Mouse (Mus musculus) stomach, embryonic 15.5 days (tissue): ENCODE data around the gene March9. TPM values are rescaled to one million over a fixed set of nuclear protein-coding genes. Genes with fewer than 3 reads are reported as not detected.
"Not testable (repeated sequence)": the region's sequence is repeated elsewhere in the genome, so short reads cannot be mapped to it uniquely, and the experiment has no call there.

Experiments
- ATAC-seq: fragments of 200-750 bp; cut with Nextera tagmentation; 2 replicates; pipeline ENCODE4 v1.8.0; 2017; ENCODE audit warnings: low read depth, moderate number of reproducible peaks, moderate TSS enrichment; ENCODE audit not compliant: insufficient read depth, low FRiP score
- H3K27ac ChIP-seq: fragments of 300-500 bp; sonication (generic); 2 replicates; pipeline ENCODE4 v1.5.1; 2015; ENCODE audit warnings: mild to moderate bottlenecking, inconsistent platforms
- H3K27me3 ChIP-seq: fragments of 300-500 bp; sonication (generic); replicated peaks from 2 replicates; pipeline ENCODE4 v1.6.1; 2015; ENCODE audit warnings: inconsistent platforms
- H3K36me3 ChIP-seq: fragments of 300-500 bp; sonication (generic); 2 replicates; pipeline ENCODE4 v1.6.1; 2015; ENCODE audit warnings: inconsistent platforms
- H3K4me1 ChIP-seq: fragments of 300-500 bp; sonication (generic); 2 replicates; pipeline ENCODE4 v1.6.1; 2015; ENCODE audit warnings: inconsistent platforms
- H3K4me2 ChIP-seq: fragments of 300-500 bp; sonication (generic); 2 replicates; pipeline ENCODE4 v1.6.1; 2015; ENCODE audit warnings: mild to moderate bottlenecking, inconsistent platforms
- H3K4me3 ChIP-seq: fragments of 300-500 bp; sonication (generic); replicated peaks from 2 replicates; pipeline ENCODE4 v1.5.1; 2015; ENCODE audit warnings: inconsistent platforms
- H3K9ac ChIP-seq: fragments of 300-500 bp; sonication (generic); 2 replicates; pipeline ENCODE4 v1.6.1; 2015; ENCODE audit warnings: inconsistent platforms
- H3K9me3 ChIP-seq: fragments of 300-500 bp; sonication (generic); 2 replicates; pipeline ENCODE4 v1.6.1; 2016; ENCODE audit warnings: inconsistent platforms
- WGBS: fragments of 180-500 bp; shearing (Covaris S2); methylation state at CpG from one replicate; pipeline ENCODE4 v1.1.7; 2015; 5-methylcytosine and 5-hydroxymethylcytosine counted together
- polyA plus RNA-seq: library from polyadenylated mRNA; unstranded; fragments of >200 nt; fragmentation: Nextera tagmentation; extraction: Ambion mirVana; gene quantifications from 2 replicates; pipeline ENCODE4 v1.2.1, GENCODE M21; 2015

The March9 gene
- polyA plus RNA-seq, 1 experiment from 2014 or later: 1.2 TPM

- WGBS: 0% methylated on average over 26 of the region's 49 CpGs
- H3K9me3 ChIP-seq: no peaks in the 10 kb centered on the region
- H3K4me2 ChIP-seq: peak overlapping the region; percentile 93
- peaks cover 69% of the 10 kb centered on the region for H3K27me3 ChIP-seq
- H3K4me3 ChIP-seq: peak overlapping the region; percentile 50
- peaks cover 47% of the 10 kb centered on the region for H3K4me1 ChIP-seq
- H3K27ac ChIP-seq: no peak overlapping the region
- no peak; the same call in 1 of the 2 replicates for ATAC-seq
- H3K9ac ChIP-seq: peak overlapping the region; percentile 13; the same call in 1 of the 2 replicates
- no peaks in the 10 kb centered on the region for H3K36me3 ChIP-seq
Observed at GRCm38 (mm10) chr10:127078677-127079575, 18.9 kb upstream of the March9 start.

DNA sequence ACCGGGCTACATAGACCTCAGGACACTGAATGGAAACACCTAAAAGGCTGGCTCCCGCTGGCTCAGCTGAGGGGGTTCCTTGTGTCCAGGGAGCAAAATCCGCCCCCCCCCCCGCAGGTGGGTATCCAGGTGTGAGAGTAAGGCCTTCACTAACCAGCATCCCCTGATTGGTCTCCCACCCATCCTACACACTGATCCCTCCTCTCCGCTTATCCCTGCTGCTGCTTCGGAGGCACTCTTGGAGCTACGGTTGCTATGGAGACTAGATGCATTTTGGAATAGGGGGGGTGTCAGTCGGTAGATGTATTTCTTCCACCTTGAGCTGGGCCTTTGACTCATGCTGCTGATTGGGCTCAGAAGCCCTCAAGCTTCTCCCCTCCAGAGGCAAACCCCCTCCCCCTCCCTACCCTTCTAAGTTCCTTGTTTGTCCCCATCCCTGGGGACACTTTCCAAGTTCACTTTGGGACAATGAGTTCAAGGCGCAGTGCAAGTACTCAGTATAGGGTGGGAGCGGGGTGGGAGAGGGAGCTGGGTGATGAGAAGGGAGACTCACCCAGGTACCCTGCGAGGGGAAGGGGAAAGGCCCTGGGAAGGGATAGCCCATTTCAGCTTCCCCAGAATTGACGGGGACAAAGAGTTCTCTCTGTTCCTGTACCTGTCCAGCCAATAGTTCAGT lies 18.2 kb upstream of the March9 start:
- no peak for ATAC-seq
- no peaks in the 10 kb centered on the region for H3K9me3 ChIP-seq
- peaks cover 65% of the 10 kb centered on the region for H3K27me3 ChIP-seq

GRCm38 (mm10) chr10:127077515-127077914 lies 17.5 kb upstream of the March9 start:
- H3K27ac ChIP-seq: no peak overlapping the region
- H3K4me3 ChIP-seq: no peak overlapping the region
- no peaks in the 10 kb centered on the region for H3K36me3 ChIP-seq
- H3K4me1 ChIP-seq: peaks cover 41% of the 10 kb centered on the region
- H3K9me3 ChIP-seq: no peaks in the 10 kb centered on the region
- H3K4me2 ChIP-seq: no peak overlapping the region
- no peak overlapping the region for H3K9ac ChIP-seq
- 5% methylated on average over 10 of the region's 10 CpGs for WGBS
- H3K27me3 ChIP-seq: peaks cover 59% of the 10 kb centered on the region
- no peak for ATAC-seq

More for the DNA sequence above, 18.2 kb upstream of the March9 start:
- H3K36me3 ChIP-seq: no peaks in the 10 kb centered on the region
- no peak overlapping the region for H3K9ac ChIP-seq
- no peak overlapping the region for H3K27ac ChIP-seq
- peak overlapping the region; percentile 50 for H3K4me3 ChIP-seq
- WGBS: 5% methylated on average over 12 of the region's 12 CpGs
- H3K4me2 ChIP-seq: peak overlapping the region; percentile 93
- H3K4me1 ChIP-seq: peaks cover 41% of the 10 kb centered on the region

DNA sequence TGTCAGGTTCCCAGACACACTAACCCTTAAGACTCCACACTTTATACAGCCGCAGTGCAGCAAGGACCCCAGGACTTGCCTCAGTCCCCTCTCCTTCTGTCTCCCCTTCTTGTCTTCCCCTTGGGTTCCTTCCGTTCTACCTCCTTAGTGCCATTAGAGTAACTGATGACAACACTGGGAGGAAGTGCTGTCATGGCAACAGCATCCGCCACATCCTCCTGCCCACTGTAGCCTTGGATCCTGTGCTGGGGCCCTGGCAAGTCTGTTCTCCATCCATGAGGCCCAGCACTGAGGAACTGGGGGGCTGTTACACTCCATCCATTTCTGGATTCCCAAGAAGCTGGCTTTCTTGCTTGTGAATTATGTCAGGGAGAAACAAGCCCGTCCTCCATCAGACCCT lies 16.1 kb upstream of the March9 start:
- H3K27ac ChIP-seq: no peak overlapping the region
- H3K9ac ChIP-seq: no peak overlapping the region
- H3K4me1 ChIP-seq: peaks cover 35% of the 10 kb centered on the region
- no peaks in the 10 kb centered on the region for H3K36me3 ChIP-seq
- H3K27me3 ChIP-seq: peaks cover 49% of the 10 kb centered on the region
- no peak for ATAC-seq
- no peaks in the 10 kb centered on the region for H3K9me3 ChIP-seq
- no peak overlapping the region for H3K4me2 ChIP-seq
- 31% methylated on average over 4 of the region's 4 CpGs for WGBS
- no peak overlapping the region for H3K4me3 ChIP-seq

GRCm38 (mm10) chr10:127075651-127076050 lies 15.7 kb upstream of the March9 start:
- no peak overlapping the region for H3K4me3 ChIP-seq
- H3K27ac ChIP-seq: no peak overlapping the region
- no peak overlapping the region for H3K9ac ChIP-seq
- H3K9me3 ChIP-seq: no peaks in the 10 kb centered on the region
- peaks cover 35% of the 10 kb centered on the region for H3K4me1 ChIP-seq
- ATAC-seq: no peak
- no peaks in the 10 kb centered on the region for H3K36me3 ChIP-seq
- H3K27me3 ChIP-seq: peaks cover 45% of the 10 kb centered on the region
- no peak overlapping the region for H3K4me2 ChIP-seq
- 64% methylated on average over 8 of the region's 8 CpGs for WGBS

DNA sequence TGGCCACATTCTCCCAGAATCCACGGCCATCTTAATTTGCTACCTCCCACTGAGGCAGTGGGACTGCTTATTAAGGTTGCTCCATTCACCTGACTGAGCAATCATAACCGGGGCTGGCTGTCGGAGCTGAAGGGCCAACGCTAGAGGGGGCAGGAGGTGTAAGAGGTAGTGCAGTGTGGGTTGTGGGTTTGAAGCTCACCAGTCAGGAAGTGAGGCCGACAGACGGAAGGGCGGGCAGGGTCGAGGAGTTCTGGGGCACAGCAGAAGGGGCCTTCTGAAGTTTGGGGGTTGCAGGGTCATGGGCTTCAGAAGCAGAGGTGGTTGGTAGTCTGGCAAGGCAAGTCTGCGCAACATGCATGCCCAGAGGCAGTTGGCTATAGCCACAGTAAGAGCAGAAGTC lies 15.1 kb upstream of the March9 start, which contains the start of gene Agap2:
Gene Agap2, plus strand, starts transcription at position 205 of the 400 bp plus-strand sequence.
- H3K4me3 ChIP-seq: no peak within 1 kb of the TSS
- H3K9me3 ChIP-seq: no peaks in the 10 kb centered on the region
- H3K4me1 ChIP-seq: peaks cover 30% of the 10 kb centered on the region
- H3K36me3 ChIP-seq: no peaks in the 10 kb centered on the region
- H3K27me3 ChIP-seq: peaks cover 39% of the 10 kb centered on the region
- no peak within 1 kb of the TSS for H3K9ac ChIP-seq
- no peak within 1 kb of the TSS for H3K4me2 ChIP-seq
- 58% methylated on average over 9 of the region's 9 CpGs for WGBS
- no peak for ATAC-seq
- no peak within 1 kb of the TSS for H3K27ac ChIP-seq

- no peak overlapping the region for H3K9ac ChIP-seq
- ATAC-seq: no peak
- 91% methylated on average over 1 of the region's 1 CpGs for WGBS
Observed at GRCm38 (mm10) chr10:127073981-127074380, 14.0 kb upstream of the March9 start.

GRCm38 (mm10) chr10:127072969-127073368 lies 13.0 kb upstream of the March9 start:
- WGBS: 75% methylated on average over 2 of the region's 2 CpGs
- H3K36me3 ChIP-seq, H3K4me2 ChIP-seq, H3K9ac ChIP-seq, H3K4me3 ChIP-seq, H3K9me3 ChIP-seq, H3K27ac ChIP-seq, ATAC-seq: not testable (repeated sequence)
- Histone ChIP-seq H3K27me3 (peaks cover 18% of the 10 kb centered on the region), H3K4me1 (peaks cover 21% of the 10 kb centered on the region)

More at GRCm38 (mm10) chr10:127073981-127074380, 14.0 kb upstream of the March9 start:
- Histone ChIP-seq H3K9me3 (no peaks in the 10 kb centered on the region), H3K27ac (no peak overlapping the region), H3K4me1 (peaks cover 22% of the 10 kb centered on the region), H3K27me3 (peaks cover 28% of the 10 kb centered on the region), H3K36me3 (no peaks in the 10 kb centered on the region), H3K4me3 (no peak overlapping the region), H3K4me2 (no peak overlapping the region)

- not testable (repeated sequence) for H3K4me2 ChIP-seq, H3K9me3 ChIP-seq, H3K36me3 ChIP-seq, ATAC-seq, H3K27ac ChIP-seq, H3K9ac ChIP-seq, H3K4me3 ChIP-seq
- peaks cover 13% of the 10 kb centered on the region; the same call in 1 of the 2 replicates for H3K27me3 ChIP-seq
- peaks cover 18% of the 10 kb centered on the region for H3K4me1 ChIP-seq
- 83% methylated on average over 4 of the region's 4 CpGs for WGBS
Observed at GRCm38 (mm10) chr10:127072270-127072669, 12.3 kb upstream of the March9 start.

DNA sequence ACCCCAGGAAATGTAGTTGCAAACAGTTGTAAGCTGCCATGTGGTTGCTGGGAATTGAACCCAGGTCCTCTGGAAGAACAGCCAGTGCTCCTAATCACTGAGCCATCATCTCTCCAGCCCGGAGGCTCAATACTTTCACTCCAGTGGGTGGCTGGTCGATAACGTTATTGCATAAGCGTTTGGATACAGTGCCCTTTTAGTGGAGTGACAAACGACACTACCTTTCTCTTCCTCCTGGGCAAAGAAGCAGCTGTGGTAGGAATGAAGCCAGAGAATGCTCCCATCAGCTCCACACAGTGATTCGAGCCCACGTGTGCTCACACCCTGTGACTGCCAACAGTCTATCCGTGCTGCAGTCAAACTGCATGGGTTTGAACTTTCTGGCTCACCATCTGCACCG lies 11.2 kb upstream of the March9 start:
- Histone ChIP-seq H3K4me2 (peak overlapping the region; percentile 81), H3K9ac (no peak overlapping the region; the same call in 1 of the 2 replicates), H3K27me3 (peaks cover 9% of the 10 kb centered on the region; the same call in 1 of the 2 replicates), H3K4me1 (peaks cover 18% of the 10 kb centered on the region), H3K9me3 (no peaks in the 10 kb centered on the region), H3K4me3 (peak overlapping the region; percentile 70), H3K27ac (no peak overlapping the region), H3K36me3 (peaks cover 19% of the 10 kb centered on the region)
- no peak for ATAC-seq
- WGBS: 69% methylated on average over 9 of the region's 9 CpGs

- ATAC-seq: peak; percentile 88
- Histone ChIP-seq H3K27me3 (peaks cover 6% of the 10 kb centered on the region; the same call in 1 of the 2 replicates), H3K4me2 (peak within 1 kb of the TSS; percentile 81), H3K27ac (peak within 1 kb of the TSS; percentile 95), H3K4me3 (peak within 1 kb of the TSS; percentile 70), H3K9me3 (no peaks in the 10 kb centered on the region), H3K9ac (peak within 1 kb of the TSS; percentile 67), H3K36me3 (peaks cover 26% of the 10 kb centered on the region), H3K4me1 (peaks cover 19% of the 10 kb centered on the region)
- 1% methylated on average over 36 of the region's 36 CpGs for WGBS
Observed at GRCm38 (mm10) chr10:127070190-127071121, 10.5 kb upstream of the March9 start, which contains the start of gene Tspan31. Gene Tspan31, minus strand, starts transcription at chr10:127070264.
